Mouse (Mus musculus) CH12.LX (cell line): Measurements from ENCODE around the gene Tef.

Source experiments
- CHD1 ChIP-seq: IDR thresholded peaks from 2 replicates; pipeline ENCODE4 v1.6.1; 2012; ENCODE audit warnings: low read depth, low read length, improper control_type of control experiment, inconsistent platforms
- CTCF ChIP-seq, 2 experiments: IDR thresholded peaks in 1 of 2; conservative IDR thresholded peaks in 1 of 2; 2 replicates each; pipeline ENCODE4 v1.5.1; 2011 to 2012; ENCODE audit warnings: low read depth in 2 of 2, low read length in 2 of 2, improper control_type of control experiment in 1 of 2, inconsistent platforms in 1 of 2, mild to moderate bottlenecking in 1 of 2, moderate library complexity in 1 of 2
- KAT2A ChIP-seq: IDR thresholded peaks from 2 replicates; pipeline ENCODE4 v1.6.1; 2012; ENCODE audit warnings: low read length, improper control_type of control experiment, inconsistent platforms; ENCODE audit not compliant: insufficient replicate concordance
- POLR2A ChIP-seq: IDR thresholded peaks from 2 replicates; pipeline ENCODE4 v1.6.1; 2011; ENCODE audit warnings: low read depth, mild to moderate bottlenecking, improper control_type of control experiment, low read length
- POLR2AphosphoS2 ChIP-seq: IDR thresholded peaks from 2 replicates; pipeline ENCODE4 v1.6.1; 2011; ENCODE audit warnings: low read depth, low read length, improper control_type of control experiment

DNA sequence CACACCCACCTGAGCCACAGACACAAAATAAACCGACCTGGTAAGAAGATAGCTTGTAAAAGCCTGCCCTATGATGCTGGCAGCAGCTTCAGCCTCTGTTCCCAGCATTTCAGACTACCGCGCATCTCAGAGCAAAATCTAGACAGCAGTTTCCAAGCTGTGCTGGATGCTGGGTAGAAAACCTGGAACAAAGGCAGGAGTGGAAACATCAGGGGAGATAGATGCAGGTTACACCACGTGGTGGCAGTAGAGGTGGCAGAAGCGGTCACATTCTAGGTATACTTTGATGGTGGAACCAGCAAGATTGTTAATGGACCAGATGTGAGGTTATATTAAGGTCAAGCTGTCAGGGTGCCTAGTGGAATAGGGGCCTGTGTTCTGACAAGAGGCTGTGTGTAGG, 17.5 kb upstream of the Tef start:
- TF ChIP-seq CTCF (conservative IDR thresholded peaks at IDR 0.05 in 1 of 2, IDR thresholded peaks at IDR 0.05 in 1 of 2; ENCODE audit: low read depth in 2 of 2, low read length in 2 of 2) (peak in 1 of 2 experiments; percentile 49; a peak in 2 of 4 replicates), POLR2AphosphoS2 (no peak), CHD1 (no peak), KAT2A (no peak), POLR2A (no peak)
